Mouse (Mus musculus) cortical plate, adult 2 months (tissue): ENCODE data around the gene Zfand3. TPM values are rescaled to one million over a fixed set of nuclear protein-coding genes. Genes with fewer than 3 reads are reported as not detected.

Experiments
- H3K27ac ChIP-seq: fragments of 200-500 bp; 2 replicates; pipeline ENCODE4 v1.5.1; 2012; ENCODE audit warnings: low read length, control low read depth, inconsistent platforms; ENCODE audit not compliant: insufficient read depth
- H3K4me1 ChIP-seq: fragments of 200-500 bp; 2 replicates; pipeline ENCODE4 v1.6.1; 2011; ENCODE audit warnings: low read length; ENCODE audit not compliant: control insufficient read depth, insufficient read depth
- H3K4me3 ChIP-seq: fragments of 200-500 bp; 2 replicates; pipeline ENCODE4 v1.5.1; 2011; ENCODE audit warnings: mild to moderate bottlenecking, low read length, control low read depth; ENCODE audit not compliant: insufficient read depth
- CTCF ChIP-seq: fragments of 200-500 bp; IDR thresholded peaks from 2 replicates; pipeline ENCODE4 v1.5.1; 2011; ENCODE audit warnings: mild to moderate bottlenecking, control low read depth, low read length; ENCODE audit not compliant: insufficient read depth; ENCODE audit errors: extremely low read depth
- POLR2A ChIP-seq: fragments of 200-500 bp; IDR thresholded peaks from 2 replicates; pipeline ENCODE4 v1.6.1; 2011; ENCODE audit warnings: mild to moderate bottlenecking, low read length, control low read depth; ENCODE audit not compliant: insufficient read depth; ENCODE audit errors: extremely low read depth
- polyA plus RNA-seq: library from polyadenylated mRNA; depleted of rRNA; stranded (reverse); fragments of >200 nt; gene quantifications from 2 replicates; pipeline ENCODE4 v1.2.3, GENCODE M21; 2012

The Zfand3 gene
- polyA plus RNA-seq, 1 experiment = 102 TPM

- no peak overlapping the region for H3K4me3 ChIP-seq
- no peak overlapping the region for H3K27ac ChIP-seq
- peaks cover 6% of the 10 kb centered on the region for H3K4me1 ChIP-seq
- TF ChIP-seq CTCF (no peak), POLR2A (no peak)
Observed at GRCm38 (mm10) chr17:30046654-30047053, 42.1 kb downstream of the Zfand3 start.

- TF ChIP-seq CTCF (no peak), POLR2A (no peak)
- Histone ChIP-seq H3K4me1 (peaks cover 2% of the 10 kb centered on the region), H3K27ac (no peak overlapping the region), H3K4me3 (no peak overlapping the region)
Observed at GRCm38 (mm10) chr17:30051523-30052346, 47.2 kb downstream of the Zfand3 start.

- H3K27ac ChIP-seq = no peak overlapping the region
- peaks cover 2% of the 10 kb centered on the region for H3K4me1 ChIP-seq
- H3K4me3 ChIP-seq = no peak overlapping the region
- TF ChIP-seq CTCF (no peak), POLR2A (no peak)
Observed at GRCm38 (mm10) chr17:30052347-30052742, 47.8 kb downstream of the Zfand3 start.

GRCm38 (mm10) chr17:30053463-30053862 lies 48.9 kb downstream of the Zfand3 start:
- Histone ChIP-seq H3K27ac (no peak overlapping the region), H3K4me3 (no peak overlapping the region), H3K4me1 (peaks cover 5% of the 10 kb centered on the region)
- no peak for TF ChIP-seq CTCF
- no peak for TF ChIP-seq POLR2A

GRCm38 (mm10) chr17:30053871-30054270 lies 49.3 kb downstream of the Zfand3 start:
- H3K4me3 ChIP-seq = no peak overlapping the region
- H3K27ac ChIP-seq = no peak overlapping the region
- TF ChIP-seq CTCF (no peak), POLR2A (no peak)
- peaks cover 6% of the 10 kb centered on the region for H3K4me1 ChIP-seq

GRCm38 (mm10) chr17:30056226-30056625 lies 51.7 kb downstream of the Zfand3 start:
- H3K4me1 ChIP-seq = peaks cover 6% of the 10 kb centered on the region; the same call in 1 of the 2 replicates
- no peak overlapping the region for H3K27ac ChIP-seq
- no peak overlapping the region for H3K4me3 ChIP-seq
- TF ChIP-seq POLR2A (no peak), CTCF (no peak)

- H3K4me1 ChIP-seq = peaks cover 6% of the 10 kb centered on the region; the same call in 1 of the 2 replicates
- no peak overlapping the region for H3K27ac ChIP-seq
- TF ChIP-seq POLR2A = no peak
- TF ChIP-seq CTCF = no peak
- H3K4me3 ChIP-seq = no peak overlapping the region
Observed at GRCm38 (mm10) chr17:30058594-30058993, 54.1 kb downstream of the Zfand3 start.

- H3K4me3 ChIP-seq = no peak overlapping the region
- TF ChIP-seq CTCF (no peak), POLR2A (no peak)
- peaks cover 7% of the 10 kb centered on the region; the same call in 1 of the 2 replicates for H3K4me1 ChIP-seq
- no peak overlapping the region for H3K27ac ChIP-seq
Observed at GRCm38 (mm10) chr17:30059066-30059465, 54.5 kb downstream of the Zfand3 start.

GRCm38 (mm10) chr17:30061100-30061837 lies 56.7 kb downstream of the Zfand3 start:
- no peak overlapping the region for H3K27ac ChIP-seq
- no peak overlapping the region for H3K4me3 ChIP-seq
- TF ChIP-seq POLR2A = no peak
- TF ChIP-seq CTCF = no peak
- H3K4me1 ChIP-seq = peaks cover 9% of the 10 kb centered on the region; the same call in 1 of the 2 replicates

GRCm38 (mm10) chr17:30063849-30064248 lies 59.3 kb downstream of the Zfand3 start:
- no peak for TF ChIP-seq CTCF
- TF ChIP-seq POLR2A = no peak
- Histone ChIP-seq H3K4me3 (no peak overlapping the region), H3K4me1 (peaks cover 5% of the 10 kb centered on the region; the same call in 1 of the 2 replicates), H3K27ac (no peak overlapping the region)
